Mouse (Mus musculus) lung, postnatal 0 days (tissue): ENCODE measurements at regions not wholly inside any gene's neighbourhood (a gene's known extent, or its start where the extent isn't known, plus 50 kb on each side); places are given as distances from the start of the nearest gene placed in this dataset.
A peak's percentile ranks its signal among the peaks of the same experiment; 100 is the strongest.

Experiments
- ATAC-seq: fragments of 200-750 bp; cut with Nextera tagmentation; 2 replicates; pipeline ENCODE4 v1.8.0; 2017; ENCODE audit warnings: moderate library complexity
- DNase-seq: peaks from one replicate; pipeline ENCODE4 v3.0.0-alpha.2; 2016; ENCODE audit warnings: low spot score
- H3K27ac ChIP-seq: fragments of 300-500 bp; sonication (generic); 2 replicates; pipeline ENCODE4 v1.5.1; 2014; ENCODE audit warnings: antibody characterized with exemption, mild to moderate bottlenecking, low read length, mixed read lengths
- H3K27me3 ChIP-seq: fragments of 300-500 bp; sonication (generic); replicated peaks from 2 replicates; pipeline ENCODE4 v1.6.1; 2014; ENCODE audit warnings: low read length, mixed read lengths; ENCODE audit not compliant: insufficient read depth
- H3K36me3 ChIP-seq: fragments of 300-500 bp; sonication (generic); 2 replicates; pipeline ENCODE4 v1.6.1; 2014; ENCODE audit warnings: low read length, mixed read lengths; ENCODE audit not compliant: insufficient read depth
- H3K4me1 ChIP-seq: fragments of 300-500 bp; sonication (generic); 2 replicates; pipeline ENCODE4 v1.6.1; 2014; ENCODE audit warnings: antibody characterized with exemption, low read depth, low read length, mixed read lengths; ENCODE audit not compliant: insufficient read depth
- H3K4me2 ChIP-seq: fragments of 300-500 bp; sonication (generic); replicated peaks from 2 replicates; pipeline ENCODE4 v1.6.1; 2014; ENCODE audit warnings: low read depth, mild to moderate bottlenecking, low read length, moderate library complexity, mixed read lengths
- H3K4me3 ChIP-seq: fragments of 300-500 bp; sonication (generic); 2 replicates; pipeline ENCODE4 v1.5.1; 2014; ENCODE audit warnings: low read depth, low read length
- H3K9ac ChIP-seq: fragments of 300-500 bp; sonication (generic); replicated peaks from 2 replicates; pipeline ENCODE4 v1.6.1; 2014; ENCODE audit warnings: low read depth, mild to moderate bottlenecking
- H3K9me3 ChIP-seq: fragments of 300-500 bp; sonication (generic); 2 replicates; pipeline ENCODE4 v1.6.1; 2016; ENCODE audit warnings: low read length, mixed read lengths
- CTCF ChIP-seq: IDR thresholded peaks from 2 replicates; pipeline ENCODE4 v1.5.1; 2016; ENCODE audit warnings: antibody characterized with exemption, mild to moderate bottlenecking
- EP300 ChIP-seq: IDR thresholded peaks from 2 replicates; pipeline ENCODE4 v1.6.1; 2016; ENCODE audit warnings: antibody characterized with exemption, mild to moderate bottlenecking, control low read depth
- WGBS: fragments of 180-500 bp; shearing (Covaris S2); extraction: QIAGEN DNeasy Blood & Tissue Kit; methylation state at CpG from one replicate; pipeline ENCODE4 v1.1.7; 2014; 5-methylcytosine and 5-hydroxymethylcytosine counted together

GRCm38 (mm10) chr14:9146595-9147219 is 480.7 kb upstream of the 4930452B06Rik start:
- 47% methylated on average over 4 of the region's 4 CpGs for WGBS
- Histone ChIP-seq H3K4me2 (no peak overlapping the region), H3K9ac (no peak overlapping the region), H3K27ac (no peak overlapping the region), H3K4me1 (no peaks in the 10 kb centered on the region), H3K36me3 (no peaks in the 10 kb centered on the region), H3K9me3 (no peaks in the 10 kb centered on the region), H3K4me3 (no peak overlapping the region), H3K27me3 (no peaks in the 10 kb centered on the region)
- 0 out of 2 replicates have a peak, but pooled peaks have one; percentile 20 for TF ChIP-seq EP300
- no peak for TF ChIP-seq CTCF
- peak; percentile 44 for ATAC-seq
- DNase-seq: peak; percentile 14

- no peak overlapping the region for H3K4me2 ChIP-seq
- 62% methylated on average over 1 of the region's 1 CpGs for WGBS
- no peak overlapping the region for H3K4me3 ChIP-seq
- DNase-seq: no peak
- H3K27ac ChIP-seq: no peak overlapping the region
- no peaks in the 10 kb centered on the region for H3K27me3 ChIP-seq
- H3K9ac ChIP-seq: no peak overlapping the region
- ATAC-seq: no peak
- H3K36me3 ChIP-seq: no peaks in the 10 kb centered on the region
- TF ChIP-seq CTCF (no peak), EP300 (no peak)
- no peaks in the 10 kb centered on the region for H3K4me1 ChIP-seq
- no peaks in the 10 kb centered on the region for H3K9me3 ChIP-seq
These were observed 439.7 kb upstream of the 4930452B06Rik start for GRCm38 (mm10) chr14:9105708-9106107.

GRCm38 (mm10) chr14:9089625-9090326 is 423.7 kb upstream of the 4930452B06Rik start:
- 69% methylated on average over 5 of the region's 5 CpGs for WGBS
- H3K36me3 ChIP-seq: no peaks in the 10 kb centered on the region
- no peaks in the 10 kb centered on the region for H3K27me3 ChIP-seq
- no peak overlapping the region for H3K4me2 ChIP-seq
- TF ChIP-seq EP300: no peak
- no peak for TF ChIP-seq CTCF
- DNase-seq: no peak
- H3K27ac ChIP-seq: no peak overlapping the region
- no peak overlapping the region for H3K9ac ChIP-seq
- no peak for ATAC-seq
- no peak overlapping the region for H3K4me3 ChIP-seq
- no peaks in the 10 kb centered on the region for H3K9me3 ChIP-seq
- no peaks in the 10 kb centered on the region for H3K4me1 ChIP-seq

- Histone ChIP-seq H3K27ac (no peak overlapping the region), H3K9ac (no peak overlapping the region), H3K9me3 (no peaks in the 10 kb centered on the region), H3K4me2 (no peak overlapping the region), H3K36me3 (no peaks in the 10 kb centered on the region), H3K4me1 (no peaks in the 10 kb centered on the region), H3K4me3 (no peak overlapping the region), H3K27me3 (no peaks in the 10 kb centered on the region)
- TF ChIP-seq EP300: no peak
- no peak for TF ChIP-seq CTCF
- ATAC-seq (no peak), DNase-seq (no peak)
These were observed 421.1 kb upstream of the 4930452B06Rik start for GRCm38 (mm10) chr14:9087103-9087502.

GRCm38 (mm10) chr14:9079632-9080031 is 413.6 kb upstream of the 4930452B06Rik start:
- Histone ChIP-seq H3K27me3 (no peaks in the 10 kb centered on the region), H3K27ac (no peak overlapping the region), H3K9me3 (no peaks in the 10 kb centered on the region), H3K4me2 (no peak overlapping the region), H3K36me3 (no peaks in the 10 kb centered on the region), H3K4me1 (no peaks in the 10 kb centered on the region), H3K4me3 (no peak overlapping the region), H3K9ac (no peak overlapping the region)
- DNase-seq (no peak), ATAC-seq (no peak)
- 69% methylated on average over 2 of the region's 2 CpGs for WGBS
- TF ChIP-seq CTCF (no peak), EP300 (no peak)

- no peaks in the 10 kb centered on the region for H3K9me3 ChIP-seq
- WGBS: 57% methylated on average over 1 of the region's 1 CpGs
- H3K4me1 ChIP-seq: no peaks in the 10 kb centered on the region
- TF ChIP-seq CTCF (no peak), EP300 (no peak)
- H3K27ac ChIP-seq: no peak overlapping the region
- H3K36me3 ChIP-seq: no peaks in the 10 kb centered on the region
- no peak overlapping the region for H3K4me2 ChIP-seq
- no peak overlapping the region for H3K4me3 ChIP-seq
- ATAC-seq (no peak), DNase-seq (no peak)
- no peaks in the 10 kb centered on the region for H3K27me3 ChIP-seq
- no peak overlapping the region for H3K9ac ChIP-seq
These were observed 413.0 kb upstream of the 4930452B06Rik start for GRCm38 (mm10) chr14:9079014-9079413.
